Mouse (Mus musculus): ENCODE measurements around the gene Mapre3.

Gene Mapre3

GRCm38 (mm10) chr5:30824124-30824988, 9.9 kb downstream of the Mapre3 start:
- 76% methylated on average over 11 of the region's 11 CpGs for WGBS

GRCm38 (mm10) chr5:30825166-30825565, 10.7 kb downstream of the Mapre3 start:
- 47% methylated on average over 10 of the region's 10 CpGs for WGBS

DNA sequence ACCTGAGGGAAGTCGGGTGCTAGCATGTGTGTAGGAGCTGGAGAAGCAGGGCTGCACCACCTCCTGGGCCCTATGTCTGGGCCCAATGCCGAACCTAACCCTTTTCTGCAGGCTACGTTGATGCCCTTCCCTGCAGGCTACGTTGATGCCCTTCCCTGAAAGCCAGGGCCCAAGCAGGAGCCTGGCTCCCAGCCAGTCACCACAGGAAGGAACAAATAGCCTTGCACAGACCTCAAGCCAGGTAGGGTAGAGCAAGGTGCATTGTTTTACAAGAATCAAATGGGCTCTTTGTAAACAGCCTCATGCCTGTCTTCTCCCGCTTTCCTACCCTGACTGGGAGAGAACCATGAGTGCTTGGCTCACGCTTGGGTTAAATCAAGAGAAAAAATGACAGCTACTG, 11.4 kb downstream of the Mapre3 start:
- 60% methylated on average over 6 of the region's 6 CpGs for WGBS

DNA sequence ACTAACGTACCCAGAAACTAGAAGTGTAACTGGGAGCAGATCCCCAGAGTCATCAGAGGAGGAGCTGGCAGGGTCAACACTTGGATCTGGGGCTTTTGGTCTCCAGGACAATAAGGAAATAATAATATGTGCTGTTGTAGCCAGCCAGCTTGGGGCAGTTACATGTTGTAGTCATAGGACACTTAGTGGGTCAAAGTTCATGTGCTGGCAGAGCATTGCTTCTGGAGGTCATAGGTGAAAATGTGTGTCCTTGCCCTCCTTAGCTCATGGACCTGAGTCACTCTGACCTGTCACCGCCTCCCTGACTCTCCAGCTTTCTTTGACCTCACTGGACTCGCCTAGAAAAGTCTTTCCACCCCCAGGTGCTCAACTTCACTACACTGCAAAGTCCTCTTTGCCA, 19.0 kb downstream of the Mapre3 start:
- WGBS = 88% methylated on average over 3 of the region's 3 CpGs

DNA sequence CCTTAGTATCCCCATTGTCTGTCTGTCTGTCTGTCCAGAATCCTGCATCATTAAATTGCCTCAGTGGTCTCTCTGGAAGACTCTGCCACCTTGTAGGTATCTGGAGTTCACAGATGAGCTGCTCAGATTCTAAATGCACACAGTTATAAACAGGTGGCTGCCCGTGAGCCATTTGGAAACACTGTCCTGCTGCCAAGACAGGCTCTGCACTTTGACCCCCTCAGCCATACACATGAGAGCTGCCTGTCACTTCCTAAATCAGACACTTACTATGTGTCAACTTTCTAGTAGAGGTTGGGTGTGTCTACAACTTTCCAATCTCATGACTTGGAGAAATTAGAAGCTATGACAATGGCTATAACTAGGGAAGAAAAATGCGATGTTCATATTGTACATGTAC, 25.3 kb downstream of the Mapre3 start:
- WGBS = 81% methylated on average over 2 of the region's 2 CpGs

GRCm38 (mm10) chr5:30841896-30842295, 27.5 kb downstream of the Mapre3 start:
- 55% methylated on average over 3 of the region's 3 CpGs for WGBS

DNA sequence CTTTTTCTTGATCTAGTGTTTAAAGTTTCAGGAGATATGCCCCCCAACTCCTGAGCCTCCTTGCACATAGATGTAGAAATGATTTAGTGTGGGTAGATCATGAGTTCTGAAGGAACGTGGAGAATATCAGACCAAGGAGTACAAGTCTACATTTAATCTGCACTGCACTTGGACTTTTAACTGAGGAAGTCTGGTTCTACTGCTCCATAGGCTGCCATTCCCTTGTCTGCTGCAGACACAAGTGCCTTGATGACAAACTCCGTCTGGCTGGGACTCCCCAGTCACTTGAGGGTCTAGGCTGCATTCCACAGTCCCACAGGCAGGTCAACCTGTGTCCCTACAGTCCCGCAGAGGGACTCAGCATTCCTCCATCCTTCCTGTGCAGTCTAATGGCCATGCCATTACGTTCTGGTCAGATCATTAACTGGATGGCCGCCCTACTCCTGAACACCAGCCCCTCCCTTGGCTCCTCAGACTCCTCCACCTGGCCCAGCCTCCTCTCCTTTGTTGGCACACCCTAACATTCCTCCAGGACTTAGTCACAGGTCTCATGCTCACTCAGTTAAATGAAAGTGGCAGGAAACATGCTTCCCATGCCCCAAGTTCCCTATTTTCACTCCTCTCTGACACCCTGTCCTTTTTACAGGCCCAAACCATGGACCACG, 35.6 kb downstream of the Mapre3 start:
- WGBS = 77% methylated on average over 6 of the region's 6 CpGs

- 64% methylated on average over 2 of the region's 2 CpGs for WGBS
Observed at GRCm38 (mm10) chr5:30850556-30850925, 36.1 kb downstream of the Mapre3 start.

DNA sequence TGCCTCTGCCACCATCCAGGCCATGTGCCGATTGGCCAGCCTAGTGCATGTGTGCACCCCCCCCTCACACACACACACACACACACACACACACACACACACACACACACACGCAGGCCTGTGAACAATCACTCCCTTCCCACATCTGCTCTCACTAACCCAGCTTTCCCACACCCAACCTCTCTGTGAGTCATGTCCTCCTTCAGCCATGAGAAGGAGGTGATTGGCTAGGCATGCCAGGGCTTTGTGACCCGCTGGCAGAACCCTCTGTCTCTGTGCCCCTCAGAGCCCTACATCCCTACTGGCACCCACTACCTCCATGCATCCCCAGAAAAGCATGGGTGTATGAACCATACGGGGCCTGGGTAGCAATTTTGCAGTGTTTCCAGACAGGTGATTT, 39.1 kb downstream of the Mapre3 start:
- 61% methylated on average over 4 of the region's 4 CpGs for WGBS

GRCm38 (mm10) chr5:30855674-30856073, 41.2 kb downstream of the Mapre3 start:
- WGBS = 68% methylated on average over 3 of the region's 3 CpGs

DNA sequence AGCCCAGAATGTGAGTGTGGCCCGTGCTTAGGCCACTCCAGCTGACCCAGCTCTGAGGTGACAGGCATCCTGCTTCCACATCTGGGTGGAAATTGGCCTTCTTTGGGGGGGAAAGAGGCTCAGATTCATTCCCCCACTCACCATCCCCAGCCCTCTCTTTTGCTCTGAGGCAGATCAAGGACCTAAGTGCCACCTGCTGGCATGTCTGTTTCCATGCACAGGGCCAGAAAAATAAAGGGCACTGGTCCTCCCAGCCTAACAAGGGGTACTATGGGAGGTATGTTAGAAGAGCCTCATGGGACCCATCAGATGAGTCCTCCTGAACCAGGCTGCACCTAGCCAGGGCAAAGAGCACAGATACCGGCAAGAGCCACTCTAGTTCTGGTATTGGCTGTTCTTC, 41.7 kb downstream of the Mapre3 start:
- 85% methylated on average over 2 of the region's 2 CpGs for WGBS

GRCm38 (mm10) chr5:30863852-30864251, 49.4 kb downstream of the Mapre3 start:
- WGBS = 49% methylated on average over 4 of the region's 4 CpGs

DNA sequence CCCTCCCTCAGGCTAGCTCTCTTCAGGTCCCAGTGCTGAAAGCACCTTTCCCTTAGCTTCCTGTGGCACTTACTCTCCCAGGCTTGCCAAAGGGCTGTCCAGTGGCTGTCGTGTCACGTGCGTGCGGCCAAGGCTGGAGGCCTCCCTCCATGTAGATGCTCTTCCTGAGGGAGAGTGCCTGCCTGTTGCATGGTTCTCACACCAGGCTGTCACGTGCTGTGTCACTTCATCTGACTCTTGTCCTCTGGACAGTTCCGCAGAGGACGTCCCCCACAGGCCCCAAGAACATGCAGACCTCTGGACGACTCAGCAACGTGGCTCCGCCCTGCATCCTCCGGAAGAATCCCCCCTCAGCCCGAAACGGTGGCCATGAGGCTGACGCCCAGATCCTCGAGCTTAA, 49.9 kb downstream of the Mapre3 start:
- WGBS = 63% methylated on average over 15 of the region's 15 CpGs

DNA sequence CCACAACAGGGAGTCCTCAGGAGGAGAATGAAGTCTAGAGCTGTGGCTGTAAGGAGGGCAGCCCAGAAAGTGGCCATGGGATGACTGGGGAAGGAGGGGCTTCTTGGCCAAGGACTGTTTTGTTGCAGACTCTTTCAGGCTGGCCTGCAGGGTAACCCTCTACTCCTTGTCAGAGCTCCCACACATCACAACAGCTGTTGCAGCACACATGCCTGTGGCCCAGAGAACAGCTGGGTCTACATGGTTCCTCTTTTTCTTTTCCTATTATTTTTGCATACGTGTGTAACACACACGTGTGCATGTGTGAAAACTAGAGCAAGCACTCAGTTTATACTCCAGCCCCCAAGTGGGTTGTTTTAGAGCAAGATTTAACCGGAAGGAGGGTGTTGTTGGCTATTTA, 52.4 kb downstream of the Mapre3 start:
- 77% methylated on average over 3 of the region's 3 CpGs for WGBS

DNA sequence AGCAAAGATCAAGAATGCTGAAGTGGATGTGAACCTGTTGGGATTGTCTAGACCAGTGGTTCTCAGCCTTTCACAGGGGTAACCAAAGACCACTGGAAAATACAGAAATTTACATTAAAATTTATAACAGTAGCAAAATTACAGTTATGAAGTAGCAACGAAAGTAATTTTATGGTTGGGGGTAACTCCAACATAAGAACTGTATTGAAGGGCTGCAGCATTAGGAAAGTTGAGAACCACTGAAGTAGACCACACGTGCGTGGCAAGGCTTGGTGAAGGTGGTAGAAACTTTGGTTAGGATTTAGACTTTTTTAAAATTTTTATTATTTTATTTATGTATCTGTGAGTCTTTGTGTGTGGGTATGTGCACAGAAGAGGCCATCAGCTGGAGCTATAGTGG, 53.3 kb downstream of the Mapre3 start, which contains the start of gene Tmem214:
TSS of gene Tmem214 (plus strand) at position 301 of the 400 bp plus-strand sequence.
- 98% methylated on average over 3 of the region's 3 CpGs for WGBS

DNA sequence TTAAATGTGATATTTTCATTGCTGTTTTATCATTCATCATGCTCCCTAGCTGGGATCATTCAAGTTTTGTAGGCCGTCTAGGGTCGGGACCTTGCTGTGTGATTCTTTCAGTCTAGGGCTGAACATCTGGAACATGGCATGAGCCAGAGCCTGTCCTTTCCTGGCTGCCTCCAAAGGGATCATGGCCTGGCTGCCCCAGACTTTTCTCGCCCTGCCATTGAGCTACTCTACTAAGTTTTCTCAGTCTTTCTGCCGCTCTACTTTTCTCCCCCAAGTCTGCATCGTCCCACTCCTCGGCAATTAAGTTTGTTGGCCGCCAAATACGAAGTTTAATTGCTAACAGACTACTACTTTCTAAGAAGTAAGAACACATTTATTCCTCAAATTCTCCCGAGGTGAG, 54.5 kb downstream of the Mapre3 start:
- 11% methylated on average over 9 of the region's 9 CpGs for WGBS

DNA sequence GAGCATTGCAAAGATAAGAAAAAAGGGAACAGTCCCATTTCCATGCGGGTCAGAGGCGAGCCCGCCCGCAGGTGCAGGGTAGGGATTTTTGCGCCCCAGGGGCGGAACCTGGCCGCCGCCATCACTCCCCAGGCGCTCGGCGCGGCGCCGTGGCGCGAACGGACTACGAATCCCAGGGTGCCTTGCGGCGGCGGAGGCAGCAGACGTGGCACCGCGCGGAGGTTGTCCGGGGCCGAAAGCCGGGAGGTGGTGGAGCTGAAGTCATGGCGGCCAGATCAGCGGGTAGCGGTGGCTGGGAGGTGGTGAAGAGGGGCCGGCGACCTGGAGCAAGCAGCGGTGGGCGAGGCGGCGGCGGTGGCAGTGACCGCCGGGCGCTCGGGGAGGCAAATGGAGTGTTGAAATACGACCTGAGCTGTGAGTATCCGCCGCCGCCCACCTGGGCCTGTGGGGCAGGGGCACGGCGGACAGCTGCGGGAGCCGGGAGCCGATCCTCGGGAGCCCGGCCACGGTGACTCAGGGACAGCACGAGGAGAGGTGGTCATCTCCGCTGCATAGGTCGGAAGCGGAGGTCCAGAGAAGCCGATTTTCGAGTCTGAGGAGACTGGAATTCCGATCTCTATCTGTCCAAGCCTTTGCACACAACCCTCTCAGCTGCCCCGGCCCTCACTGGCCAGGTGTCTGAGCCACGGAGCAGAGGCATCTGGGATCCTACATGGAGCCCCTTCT, 55.1 kb downstream of the Mapre3 start:
- WGBS = under 1% methylated on average over 63 of the region's 63 CpGs

- WGBS = 6% methylated on average over 2 of the region's 2 CpGs
Observed at GRCm38 (mm10) chr5:30870131-30870406, 55.6 kb downstream of the Mapre3 start.

- WGBS = 90% methylated on average over 9 of the region's 9 CpGs
Observed at GRCm38 (mm10) chr5:30872574-30872973, 58.1 kb downstream of the Mapre3 start.

- 92% methylated on average over 7 of the region's 7 CpGs for WGBS
Observed at GRCm38 (mm10) chr5:30874365-30874764, 59.9 kb downstream of the Mapre3 start.

DNA sequence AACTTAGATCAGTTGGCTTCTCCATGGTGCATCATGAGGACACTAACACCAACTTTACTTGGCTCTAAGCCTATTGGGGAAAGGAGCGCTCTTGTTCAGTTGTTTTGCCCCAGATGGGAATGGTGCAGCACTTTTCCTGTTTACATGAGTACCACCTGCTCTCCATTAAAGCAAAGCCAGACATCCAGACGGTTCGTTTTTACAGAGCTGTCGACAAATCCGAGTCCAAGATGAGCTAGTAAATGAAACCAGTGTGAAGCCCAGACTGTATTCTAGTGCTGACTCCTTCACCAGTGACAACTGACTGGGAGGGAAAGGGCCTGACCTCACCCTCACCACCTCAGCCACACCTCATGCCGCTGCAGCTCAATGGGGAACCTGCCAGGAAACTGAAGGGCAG, 64.2 kb downstream of the Mapre3 start:
- 30% methylated on average over 6 of the region's 6 CpGs for WGBS

- WGBS = 70% methylated on average over 5 of the region's 5 CpGs
Observed at GRCm38 (mm10) chr5:30879347-30879943, 65.0 kb downstream of the Mapre3 start.
